Mouse (Mus musculus): ENCODE results near the gene Gdpd5.

Gdpd5 gene

DNA sequence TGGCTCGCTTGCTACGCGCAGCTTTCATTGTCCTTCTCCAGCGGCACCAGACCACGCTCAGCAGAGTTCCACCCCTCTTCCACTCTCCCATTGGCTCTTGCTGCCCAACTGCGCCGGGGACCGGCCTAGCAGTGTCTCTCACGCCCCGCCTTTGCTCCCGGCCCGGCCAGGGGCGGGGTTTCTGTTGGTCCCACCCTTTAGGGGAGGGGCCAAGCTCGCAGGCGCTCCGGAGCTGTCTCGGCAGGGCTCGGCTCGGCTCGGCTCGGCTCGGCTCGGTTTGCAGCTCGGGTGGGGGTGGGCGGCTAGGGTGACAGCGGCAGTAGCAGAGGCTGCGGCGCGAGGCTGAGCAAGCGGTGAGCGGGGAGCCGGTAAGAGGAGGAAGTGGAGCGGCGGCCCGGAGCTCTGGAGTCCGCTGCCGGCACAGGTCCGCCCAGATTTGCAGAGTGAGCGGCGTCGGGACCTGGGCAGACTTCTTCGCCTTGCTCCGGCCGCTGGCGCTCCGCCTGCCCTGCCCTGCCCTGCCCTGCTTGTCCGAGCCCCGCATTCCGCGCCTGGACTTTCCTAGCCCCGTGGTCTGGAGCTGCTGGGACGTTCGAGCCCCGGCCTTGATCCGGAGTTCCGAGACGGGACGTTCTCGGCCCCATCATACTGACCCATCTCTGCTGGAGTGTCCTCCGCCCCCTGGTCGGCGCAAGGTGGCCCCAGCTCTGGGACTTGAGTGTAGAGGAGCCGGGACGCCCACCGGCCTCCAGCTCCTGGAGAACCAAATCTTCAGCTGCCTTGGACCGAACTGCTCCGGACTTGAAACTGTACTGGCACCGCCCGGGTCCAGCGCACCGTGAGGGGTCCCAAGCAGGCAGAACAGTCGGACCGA, at the start of gene Gdpd5:
Gene Gdpd5 (plus strand): TSS at position 201 of the 874 bp plus-strand sequence.
- DNase-seq: peak; percentile 100

- DNase-seq: peak; percentile 92 to 94
These were observed 48.3 kb upstream of the Gdpd5 start for GRCm38 (mm10) chr7:99332774-99333480.

- DNase-seq: no peak
These were observed 40.5 kb upstream of the Gdpd5 start for GRCm38 (mm10) chr7:99340736-99341135.

DNA sequence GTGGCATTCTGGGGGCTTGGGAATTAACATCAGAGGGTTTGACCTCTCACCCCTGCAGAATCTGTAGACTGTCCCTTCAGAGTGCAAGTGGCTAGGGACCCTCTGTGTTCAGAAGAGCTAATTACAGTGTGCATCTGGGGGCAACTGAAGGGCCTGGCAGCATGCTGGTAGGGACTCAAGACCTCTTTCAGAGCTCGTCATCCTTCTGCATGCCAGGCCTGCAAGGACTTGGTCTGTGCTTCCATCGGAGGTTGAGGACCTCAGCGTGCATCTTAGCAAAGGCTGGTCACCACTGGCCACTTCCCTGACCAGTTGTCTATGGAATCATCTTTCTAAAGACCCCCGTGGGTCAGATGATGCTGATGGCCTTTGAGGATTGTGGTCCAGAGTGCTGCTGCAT, 37.6 kb upstream of the Gdpd5 start:
- no peak for DNase-seq

DNA sequence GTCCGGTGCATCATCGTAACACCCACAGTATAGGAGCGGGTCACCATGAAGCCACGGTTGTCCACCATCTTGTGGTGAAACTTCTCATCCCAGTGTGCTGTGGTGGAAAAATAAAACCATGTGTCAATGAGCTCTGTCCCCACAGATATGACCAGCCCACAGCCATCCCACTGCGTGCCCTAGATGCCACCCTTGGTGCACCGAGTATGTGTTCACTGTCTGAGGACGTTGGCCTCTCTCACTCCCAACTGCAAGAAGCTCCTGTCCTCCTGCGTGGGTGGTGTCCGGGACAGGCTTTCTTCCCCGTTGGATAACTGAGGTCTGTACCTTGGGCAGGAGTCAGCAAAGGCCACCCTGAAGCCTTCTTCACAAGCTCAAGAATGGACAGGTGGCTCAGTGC, 33.9 kb upstream of the Gdpd5 start:
- DNase-seq: no peak

- no peak for DNase-seq
These were observed 32.3 kb upstream of the Gdpd5 start for GRCm38 (mm10) chr7:99348883-99349282.

DNA sequence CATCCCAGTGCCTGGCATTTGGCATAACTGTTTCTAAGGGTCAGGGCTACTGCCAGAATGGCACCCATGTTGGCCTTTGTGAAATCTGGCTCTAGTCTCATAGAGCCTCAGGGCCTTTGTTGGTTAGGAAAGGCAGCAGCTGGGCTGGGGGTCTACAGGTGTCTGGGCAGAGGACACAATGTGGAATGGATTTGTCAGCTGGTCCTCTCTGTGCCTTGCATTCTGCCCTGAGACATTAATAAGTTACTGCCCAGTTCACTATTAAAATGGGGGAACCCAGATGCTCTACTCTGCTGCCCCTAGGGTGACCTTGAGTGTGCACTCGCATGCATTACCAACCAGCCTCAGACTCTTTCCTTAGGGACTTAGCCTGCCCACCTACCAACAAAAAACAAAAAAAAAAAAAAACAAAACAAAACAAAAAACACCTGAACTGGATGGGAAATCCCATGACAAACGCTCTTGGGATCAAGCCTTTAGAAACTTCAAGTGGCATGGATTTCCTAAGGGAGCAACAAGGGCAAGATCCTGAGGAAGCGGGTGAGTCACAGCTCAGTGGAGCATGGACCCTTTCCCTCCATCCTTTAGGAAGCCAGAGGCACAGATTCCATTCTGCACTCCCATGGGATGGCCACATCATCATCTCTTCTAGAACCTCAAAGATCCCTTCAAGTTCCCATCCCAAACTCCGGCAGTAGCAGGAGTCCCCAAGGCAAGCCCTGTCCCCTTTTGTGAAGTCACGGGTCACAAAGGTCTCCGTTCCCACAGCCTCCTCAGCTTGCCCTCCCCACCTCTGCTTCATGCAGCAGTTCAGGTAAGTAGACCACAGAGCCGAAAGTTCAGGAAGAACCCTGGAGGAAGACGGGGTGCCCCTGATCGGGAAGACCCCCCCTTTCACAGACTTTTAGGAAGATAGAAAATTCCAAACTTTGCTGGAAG, 31.2 kb upstream of the Gdpd5 start:
- DNase-seq: peak in 1 of 2 experiments; percentile 27

DNA sequence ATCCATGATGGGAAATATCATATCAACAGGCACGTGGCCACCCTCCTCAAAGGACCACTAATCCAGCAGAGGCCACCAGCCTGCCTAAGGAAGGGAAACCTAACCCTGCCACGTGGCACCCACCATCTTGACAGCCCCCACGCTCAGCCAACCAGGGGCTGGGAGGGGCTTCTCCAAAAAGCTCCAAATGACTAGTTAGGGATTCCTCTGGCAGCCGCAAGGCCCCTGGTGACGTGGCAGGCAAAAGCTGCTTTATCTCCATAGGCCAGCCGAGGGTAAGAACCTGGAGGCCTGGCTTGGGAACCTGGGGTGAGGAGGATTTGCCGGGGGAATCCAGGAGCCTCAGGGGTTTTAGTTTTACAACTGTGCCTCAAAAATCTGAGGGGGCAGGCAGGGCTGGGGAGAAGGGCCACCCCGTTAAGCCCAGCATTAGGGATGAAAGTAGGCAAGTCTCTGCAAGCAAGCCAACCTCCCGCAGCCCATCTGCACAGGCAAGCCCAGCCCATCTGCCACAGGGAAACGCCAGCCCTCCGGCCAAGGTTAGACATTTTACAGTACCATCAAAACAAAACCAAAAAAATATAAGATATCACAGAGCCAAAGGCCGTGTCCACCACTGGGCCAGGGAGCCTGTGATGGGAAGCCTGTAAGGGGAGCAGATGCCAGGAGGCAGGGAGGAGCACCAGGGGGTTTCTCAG, 30.0 kb upstream of the Gdpd5 start:
- DNase-seq: peak; percentile 85 to 88

GRCm38 (mm10) chr7:99351802-99352517, 29.3 kb upstream of the Gdpd5 start:
- DNase-seq: peak; percentile 66 to 73

DNA sequence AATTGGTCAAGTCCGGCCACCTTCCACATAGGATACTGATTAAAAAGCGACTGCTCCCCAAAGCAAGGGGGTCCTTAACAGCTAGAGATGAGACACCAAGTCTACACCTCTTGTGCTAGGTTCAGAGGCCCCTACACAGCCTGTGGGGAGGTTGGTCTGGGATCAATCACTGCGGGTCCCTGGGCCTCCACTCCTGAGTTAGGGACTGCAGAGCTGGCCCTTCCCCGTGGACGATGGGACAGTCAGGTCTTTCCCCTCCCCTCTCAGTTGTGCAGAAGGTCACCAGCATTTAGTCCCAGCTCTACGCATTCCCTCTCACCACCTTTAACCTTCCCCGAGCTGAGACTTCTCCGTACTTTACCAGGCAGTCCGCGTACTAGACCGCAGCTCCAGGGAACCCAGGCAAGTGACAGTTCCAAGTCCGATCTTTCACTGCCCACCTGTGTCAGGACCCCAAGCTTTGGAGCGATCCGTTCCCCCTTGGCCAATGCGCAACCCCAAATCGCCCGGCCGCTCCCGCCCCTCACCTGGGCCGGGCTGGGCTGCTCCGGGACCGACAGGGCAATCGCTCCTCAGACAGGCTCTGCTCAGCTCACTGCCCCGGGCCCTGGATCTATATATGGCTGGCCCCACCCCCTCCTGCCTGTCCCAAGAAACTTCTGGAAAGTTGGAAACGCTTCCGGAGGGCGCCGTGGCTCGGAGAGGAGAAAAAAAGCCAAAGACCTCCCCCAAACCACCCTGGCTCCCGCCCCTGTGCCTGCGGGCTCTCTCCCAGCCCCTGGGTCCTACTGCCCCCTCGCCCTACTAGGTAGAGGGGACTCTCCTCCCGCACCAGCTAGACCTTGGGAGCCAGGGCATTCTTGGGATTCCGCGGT, 28.5 kb upstream of the Gdpd5 start, which contains the start of gene Serpinh1:
Gene Serpinh1 (minus strand): TSS at position 714 of the 875 bp plus-strand sequence.
- peak; percentile 77 to 82 for DNase-seq

GRCm38 (mm10) chr7:99355731-99356131, 25.5 kb upstream of the Gdpd5 start:
- DNase-seq: peak; percentile 67 to 75

DNA sequence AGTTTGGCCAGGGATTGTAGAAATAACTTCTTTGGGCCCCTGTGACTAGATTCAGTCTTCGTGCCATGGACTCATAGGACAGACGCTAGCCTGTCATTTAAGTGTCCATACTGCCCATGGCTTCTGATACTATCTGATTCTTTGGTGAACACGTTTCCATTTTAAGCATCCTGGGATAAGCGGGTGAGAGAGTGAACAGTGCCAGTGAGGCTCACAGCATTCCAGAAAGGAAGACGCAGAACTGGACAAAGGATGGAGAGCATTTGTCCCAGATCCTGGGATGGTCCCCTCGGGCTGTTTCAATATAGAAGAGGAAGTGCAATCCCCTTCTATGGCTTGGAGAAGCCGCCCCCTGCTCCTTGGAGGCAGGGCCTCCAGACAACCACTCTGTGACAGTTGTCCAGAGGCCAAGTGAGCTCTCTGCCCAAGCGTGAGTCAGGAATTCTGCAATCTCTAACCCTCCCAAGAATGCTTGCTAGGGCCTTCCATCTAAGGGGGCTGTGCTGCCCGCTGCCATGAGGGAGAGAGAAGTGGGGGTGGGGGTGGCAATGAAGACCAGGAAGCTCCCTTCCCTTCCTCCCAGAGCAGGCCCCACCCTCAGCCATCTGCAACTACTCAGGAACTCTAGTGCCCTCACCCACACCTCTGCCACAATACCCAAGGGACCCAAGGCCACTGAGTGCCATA, 24.8 kb upstream of the Gdpd5 start:
- peak; percentile 46 to 55 for DNase-seq

DNA sequence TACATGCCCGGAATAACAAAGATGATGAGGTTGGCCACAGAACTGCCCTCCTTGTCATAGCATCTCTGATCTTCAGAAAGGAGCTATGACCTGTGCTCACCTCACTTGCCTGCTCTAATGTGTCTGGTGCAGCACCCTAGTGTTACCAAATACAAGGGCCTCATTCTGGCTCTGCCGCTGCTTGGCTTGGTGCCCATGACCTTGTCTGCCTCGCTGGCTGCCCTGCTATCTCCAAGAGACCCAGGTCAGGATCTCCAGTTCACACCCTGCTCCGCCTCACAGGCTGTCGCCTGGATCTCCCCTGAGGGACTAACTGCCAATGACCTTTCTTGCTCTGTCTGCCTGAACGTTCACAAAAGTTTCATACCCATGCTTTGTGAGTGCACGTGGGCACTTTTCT, 24.0 kb upstream of the Gdpd5 start:
- peak; percentile 44 to 56 for DNase-seq

DNA sequence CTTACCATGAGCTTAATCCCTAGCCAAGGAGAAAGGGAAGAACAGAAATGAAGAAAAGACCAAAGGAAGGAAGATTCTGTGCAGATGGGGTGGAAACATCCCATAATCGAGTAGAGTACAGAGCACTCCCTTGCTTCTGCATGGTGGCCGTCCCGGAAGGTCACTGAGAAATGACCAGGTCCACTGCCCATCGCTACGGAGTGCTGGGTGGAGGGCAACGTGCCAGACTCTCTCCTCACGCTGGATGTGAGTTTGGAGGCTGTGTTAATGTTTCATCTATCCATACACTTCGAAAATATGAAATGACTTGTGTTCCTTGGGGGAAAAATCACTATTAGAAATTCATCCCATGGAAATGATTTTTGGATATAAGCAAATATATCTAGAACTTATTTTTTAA, 22.8 kb upstream of the Gdpd5 start:
- DNase-seq: peak in 1 of 2 experiments; percentile 35

DNA sequence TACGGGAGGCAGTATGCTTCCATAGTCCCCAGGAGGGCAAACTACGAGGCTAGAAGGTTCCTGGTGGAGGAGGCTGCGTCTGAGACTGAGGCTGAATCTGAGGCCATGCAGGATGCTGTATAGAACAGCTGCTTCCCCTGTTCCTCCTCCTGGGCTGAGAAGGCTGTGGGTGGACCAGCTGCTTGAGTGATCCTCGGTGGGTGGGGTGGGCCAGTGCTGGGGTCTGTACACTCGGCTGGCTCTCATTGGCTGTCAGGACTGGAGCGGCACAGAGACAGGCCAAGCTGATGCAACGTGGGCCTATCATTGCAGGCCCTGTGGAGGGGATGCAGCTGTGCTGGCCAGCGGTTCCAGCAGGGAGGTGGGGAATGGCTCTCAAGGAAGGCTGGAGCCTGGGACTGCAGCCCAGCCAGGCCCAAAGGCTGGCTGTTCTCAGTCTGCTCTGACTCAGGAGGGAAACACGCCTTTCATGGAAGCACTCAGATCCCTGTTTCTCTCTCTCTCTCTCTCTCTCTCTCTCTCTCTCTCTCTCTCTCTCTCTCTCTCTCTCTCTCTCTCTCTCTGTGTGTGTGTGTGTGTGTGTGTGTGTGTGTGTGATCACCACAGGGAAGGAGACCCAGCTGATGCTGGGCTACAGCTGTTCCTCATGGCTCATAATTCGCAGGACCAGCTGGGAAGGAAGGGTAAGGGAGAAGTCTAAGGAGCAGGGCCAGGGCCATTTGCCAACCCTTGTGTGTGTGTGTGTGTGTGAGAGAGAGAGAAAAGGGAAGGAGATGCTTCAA, 21.0 kb upstream of the Gdpd5 start:
- DNase-seq: peak; percentile 88 to 90

DNA sequence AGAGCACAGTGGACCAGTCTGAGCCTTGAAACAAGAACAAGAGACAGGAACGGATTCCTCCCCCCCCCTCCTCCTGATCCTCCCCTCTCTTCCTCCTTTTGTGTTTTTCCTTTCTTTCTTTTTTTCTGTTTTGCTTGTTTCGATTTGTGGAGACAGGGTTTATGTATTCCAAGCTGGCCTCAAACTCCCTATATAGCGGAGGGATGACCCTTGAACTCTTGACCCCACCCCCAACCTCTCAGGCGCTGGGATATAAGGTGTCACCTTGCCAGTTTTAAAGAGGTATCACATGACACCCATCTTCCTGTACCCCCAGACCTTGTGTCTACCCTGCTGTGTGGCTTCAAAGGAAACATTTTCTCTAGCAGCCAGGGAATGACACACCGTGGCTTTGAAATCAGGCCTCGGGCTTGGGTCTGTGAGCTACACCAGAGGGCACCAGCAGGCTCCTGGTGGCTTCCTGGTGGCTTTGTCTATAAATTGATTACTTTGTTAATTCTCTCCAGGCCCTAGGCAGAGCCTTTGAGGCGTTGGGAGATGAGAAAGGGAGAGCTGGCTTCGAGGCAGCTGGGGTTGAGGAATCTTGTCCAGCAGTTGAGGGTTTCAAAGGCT, 20.3 kb upstream of the Gdpd5 start:
- peak in 1 of 2 experiments; percentile 39 for DNase-seq

GRCm38 (mm10) chr7:99362137-99362536, 19.1 kb upstream of the Gdpd5 start:
- DNase-seq: no peak

DNA sequence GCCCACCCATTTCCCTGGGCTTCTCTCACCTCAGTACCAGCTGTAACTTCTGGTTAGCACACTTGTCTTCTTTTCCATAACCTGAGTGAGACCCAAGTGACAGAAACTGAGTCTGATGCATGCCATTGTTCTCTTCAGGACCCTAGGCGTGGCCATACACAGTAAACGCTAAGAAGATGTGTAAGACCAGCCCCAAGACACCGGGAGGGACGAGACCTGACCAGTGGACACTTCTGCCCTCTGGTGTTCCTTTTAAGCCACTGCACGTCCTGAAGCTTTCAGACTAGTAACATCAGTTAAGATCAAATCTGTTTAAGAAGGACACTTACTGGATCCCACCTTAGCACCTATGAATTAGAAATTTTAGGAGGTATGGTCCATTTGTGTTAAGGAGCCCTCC, 16.1 kb upstream of the Gdpd5 start:
- peak; percentile 88 to 90 for DNase-seq

Measured in cerebellum, postnatal 10 days (tissue).